Mouse (Mus musculus) bone marrow, adult 2 months (tissue): ENCODE results near the gene Kcng3. TPM values are rescaled to one million over a fixed set of nuclear protein-coding genes. Genes with fewer than 3 reads are reported as not detected.

Experiments used
- H3K27ac ChIP-seq: fragments of 200-500 bp; 2 replicates; pipeline ENCODE4 v1.5.1; 2012; ENCODE audit warnings: low read depth, mild to moderate bottlenecking, control low read depth, inconsistent platforms, low read length; ENCODE audit not compliant: control insufficient read depth, poor library complexity, insufficient read depth
- H3K4me1 ChIP-seq: fragments of 200-500 bp; 2 replicates; pipeline ENCODE4 v1.6.1; 2011; ENCODE audit warnings: low read length; ENCODE audit not compliant: control insufficient read depth, insufficient read depth
- H3K4me3 ChIP-seq: fragments of 200-500 bp; replicated peaks from 2 replicates; pipeline ENCODE3; 2011; ENCODE audit warnings: mild to moderate bottlenecking, low read depth, low read length, control low read depth; ENCODE audit not compliant: control insufficient read depth
- CTCF ChIP-seq: fragments of 200-500 bp; IDR thresholded peaks from 2 replicates; pipeline ENCODE4 v1.5.1; 2011; ENCODE audit warnings: low read length, control low read depth; ENCODE audit not compliant: control insufficient read depth, insufficient read depth
- POLR2A ChIP-seq: fragments of 200-500 bp; IDR thresholded peaks from 2 replicates; pipeline ENCODE4 v1.6.1; 2011; ENCODE audit warnings: low read depth, mild to moderate bottlenecking, control low read depth, low read length, borderline replicate concordance; ENCODE audit not compliant: control insufficient read depth
- WGBS: fragments of 180-500 bp; shearing (Covaris S2); methylation state at CpG from one replicate; pipeline ENCODE4 v1.1.7; 2018; 5-methylcytosine and 5-hydroxymethylcytosine counted together
- polyA plus RNA-seq: library from polyadenylated mRNA; stranded (reverse); fragments of >200 nt; gene quantifications from 2 replicates; pipeline ENCODE4 v1.2.4, GENCODE M21; 2011; ENCODE audit warnings: low replicate concordance; ENCODE audit not compliant: missing spikeins, insufficient read depth, insufficient read length

The Kcng3 gene
- polyA plus RNA-seq, 1 experiment: not detected

- no peak overlapping the region for H3K27ac ChIP-seq
- H3K4me3 ChIP-seq: no peak overlapping the region
- no peaks in the 10 kb centered on the region for H3K4me1 ChIP-seq
- no peak for TF ChIP-seq CTCF
- TF ChIP-seq POLR2A: no peak
- WGBS: 88% methylated on average over 12 of the region's 12 CpGs
Measured at GRCm38 (mm10) chr17:83600976-83601375, 30.7 kb downstream of the Kcng3 start.

- 83% methylated on average over 7 of the region's 7 CpGs for WGBS
- Histone ChIP-seq H3K4me3 (no peak overlapping the region), H3K27ac (no peak overlapping the region), H3K4me1 (no peaks in the 10 kb centered on the region)
- TF ChIP-seq POLR2A: no peak
- TF ChIP-seq CTCF: no peak
Measured at GRCm38 (mm10) chr17:83595966-83596365, 35.7 kb downstream of the Kcng3 start.

- Histone ChIP-seq H3K27ac (no peak overlapping the region), H3K4me3 (no peak overlapping the region), H3K4me1 (no peaks in the 10 kb centered on the region)
- TF ChIP-seq POLR2A: no peak
- TF ChIP-seq CTCF: no peak
- WGBS: 85% methylated on average over 8 of the region's 8 CpGs
Measured at GRCm38 (mm10) chr17:83594526-83594925, 37.2 kb downstream of the Kcng3 start.

GRCm38 (mm10) chr17:83593396-83593795, 38.3 kb downstream of the Kcng3 start:
- WGBS: 38% methylated on average over 10 of the region's 10 CpGs
- no peak overlapping the region for H3K4me3 ChIP-seq
- H3K4me1 ChIP-seq: no peaks in the 10 kb centered on the region
- H3K27ac ChIP-seq: no peak overlapping the region
- TF ChIP-seq CTCF (no peak), POLR2A (no peak)

- H3K27ac ChIP-seq: no peak overlapping the region
- no peak for TF ChIP-seq POLR2A
- TF ChIP-seq CTCF: peak; percentile 27; the same call in 1 of the 2 replicates
- no peak overlapping the region for H3K4me3 ChIP-seq
- no peaks in the 10 kb centered on the region for H3K4me1 ChIP-seq
- 78% methylated on average over 6 of the region's 6 CpGs for WGBS
Measured at GRCm38 (mm10) chr17:83588663-83589341, 42.9 kb downstream of the Kcng3 start.

- H3K4me1 ChIP-seq: no peaks in the 10 kb centered on the region
- WGBS: 89% methylated on average over 8 of the region's 8 CpGs
Measured at GRCm38 (mm10) chr17:83587731-83588130, 44.0 kb downstream of the Kcng3 start.

GRCm38 (mm10) chr17:83582585-83582984, 49.1 kb downstream of the Kcng3 start:
- WGBS: 45% methylated on average over 2 of the region's 2 CpGs
- no peaks in the 10 kb centered on the region for H3K4me1 ChIP-seq
- no peak overlapping the region for H3K4me3 ChIP-seq
- H3K27ac ChIP-seq: no peak overlapping the region
- TF ChIP-seq CTCF: no peak
- TF ChIP-seq POLR2A: no peak

More at GRCm38 (mm10) chr17:83587731-83588130, 44.0 kb downstream of the Kcng3 start:
- Histone ChIP-seq H3K4me3 (no peak overlapping the region), H3K27ac (no peak overlapping the region)
- TF ChIP-seq CTCF (no peak), POLR2A (no peak)

- 34% methylated on average over 5 of the region's 5 CpGs for WGBS
- Histone ChIP-seq H3K4me1 (no peaks in the 10 kb centered on the region), H3K4me3 (no peak overlapping the region), H3K27ac (no peak overlapping the region)
- TF ChIP-seq CTCF (no peak), POLR2A (no peak)
Measured at GRCm38 (mm10) chr17:83580734-83581133, 51.0 kb downstream of the Kcng3 start.
